Mouse (Mus musculus): ENCODE data around the gene Olfr1197. TPM values are rescaled to one million over a fixed set of nuclear protein-coding genes. Genes with fewer than 3 reads are reported as not detected.

The Olfr1197 gene
- not detected for total RNA-seq (2023)

DNA sequence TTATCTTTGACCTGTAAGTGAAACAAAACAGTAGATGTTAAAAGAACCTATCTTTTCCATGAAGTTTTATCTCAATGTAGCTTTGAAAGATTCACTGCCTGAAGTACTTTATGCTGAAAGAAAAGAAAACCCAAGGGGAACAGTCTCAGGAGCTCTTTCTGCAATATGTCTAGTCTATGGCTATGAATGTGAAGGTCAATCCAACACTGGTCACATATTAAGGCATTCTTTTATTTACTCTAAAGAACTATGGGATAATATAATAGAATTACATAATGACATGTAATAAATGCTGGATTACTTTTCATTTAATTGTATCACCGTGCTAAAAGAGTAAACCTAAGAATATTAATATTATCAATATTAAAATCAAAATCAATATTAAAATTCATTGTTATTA is at the start of gene Olfr1197:
Gene Olfr1197, minus strand, starts transcription at position 101 of the 400 bp plus-strand sequence.

GRCm38 (mm10) chr2:88770388-88770787 is 38.2 kb upstream of the Olfr1197 start, which contains the start of gene Olfr1200:
Olfr1200 (minus strand) TSS chr2:88770488.

DNA sequence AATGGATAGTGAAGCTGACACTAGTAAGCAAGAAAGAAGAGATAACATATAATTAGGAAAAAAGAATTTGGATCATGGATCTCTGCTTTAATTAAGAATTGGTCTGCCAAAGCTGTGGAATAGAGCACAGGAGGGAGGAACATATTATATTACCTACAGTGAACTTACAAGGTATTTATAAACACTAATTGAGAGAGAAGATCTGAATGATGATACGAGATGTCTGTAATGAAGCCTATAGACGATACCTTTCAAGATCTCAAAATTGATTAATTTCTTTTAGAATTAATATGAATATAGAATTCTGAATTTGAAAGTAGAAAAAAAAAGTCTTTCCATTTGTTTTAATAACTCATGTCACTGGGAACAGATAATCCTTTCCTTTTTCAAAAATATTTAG is 28.2 kb upstream of the Olfr1197 start, which contains the start of gene Olfr1199:
Gene Olfr1199, minus strand, starts transcription at position 101 of the 400 bp plus-strand sequence.

DNA sequence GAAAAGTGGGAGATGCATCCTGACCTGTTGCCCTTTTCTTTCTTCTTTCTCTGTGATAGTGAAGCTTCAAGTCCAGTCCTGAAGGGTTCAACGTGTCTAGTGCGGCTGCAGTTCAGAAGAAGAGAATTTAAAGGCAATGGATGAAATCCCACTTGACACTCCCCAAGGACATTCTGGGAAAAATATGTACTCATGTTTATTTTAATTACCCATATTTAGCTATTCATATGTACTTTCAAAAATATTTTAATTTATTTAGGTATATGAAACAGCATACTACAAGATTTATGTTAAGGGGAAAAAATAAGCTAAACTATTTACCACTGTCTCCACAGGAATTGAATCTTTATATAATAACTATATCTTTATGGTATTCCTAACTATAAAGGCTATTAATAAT is 19.1 kb upstream of the Olfr1197 start, which contains the start of gene Olfr1198:
Gene Olfr1198, minus strand, starts transcription at position 101 of the 400 bp plus-strand sequence.

GRCm38 (mm10) chr2:88704497-88704896 is 27.7 kb downstream of the Olfr1197 start, which contains the start of gene Olfr1196:
Olfr1196 (minus strand) TSS chr2:88704597.

GRCm38 (mm10) chr2:88689087-88689486 is 43.1 kb downstream of the Olfr1197 start, which contains the start of gene Olfr1195:
Olfr1195 (minus strand) TSS chr2:88689187.

Other genes with a start within 250 kb of the Olfr1197 start
- gene Olfr1184, start 248.8 kb downstream of the Olfr1197 start, total RNA-seq (2023), result not detected
- gene Olfr1185-ps1, start 239.0 kb downstream of the Olfr1197 start, total RNA-seq (2023), result not detected
- gene Olfr1186, start 213.8 kb downstream of the Olfr1197 start, total RNA-seq (2023), result not detected
- not detected for gene Olfr1188, start 175.4 kb downstream of the Olfr1197 start, total RNA-seq (2023)
- not detected for gene Olfr1189, start 145.9 kb downstream of the Olfr1197 start, total RNA-seq (2023)
- under 1 TPM in 1 of 2 experiments, not detected in 1; 0.09 TPM for gene Olfr1191-ps1, start 91.8 kb downstream of the Olfr1197 start, total RNA-seq (2023)
- not detected for gene Olfr1192-ps1, start 83.9 kb downstream of the Olfr1197 start, total RNA-seq (2023)
- not detected for gene Olfr1193, start 56.7 kb downstream of the Olfr1197 start, total RNA-seq (2023)
- not detected for gene Olfr1195, start 43.2 kb downstream of the Olfr1197 start, total RNA-seq (2023)
- gene Olfr1196, start 27.8 kb downstream of the Olfr1197 start, total RNA-seq (2023), result not detected
- gene Olfr1198, start 19.0 kb upstream of the Olfr1197 start, total RNA-seq (2023), result not detected
- gene Olfr1199, start 28.1 kb upstream of the Olfr1197 start, total RNA-seq (2023), result not detected
- gene Olfr1200, start 38.1 kb upstream of the Olfr1197 start, total RNA-seq (2023), result not detected
- not detected for gene Olfr1201, start 60.7 kb upstream of the Olfr1197 start, total RNA-seq (2023)
- not detected for gene Olfr1202, start 82.1 kb upstream of the Olfr1197 start, total RNA-seq (2023)
- not detected for gene Olfr1205, start 97.4 kb upstream of the Olfr1197 start, total RNA-seq (2023)
- gene Olfr1204, start 116.9 kb upstream of the Olfr1197 start, total RNA-seq (2023), result not detected
- not detected for gene Olfr1206, start 130.9 kb upstream of the Olfr1197 start, total RNA-seq (2023)
- gene Olfr1208, start 169.9 kb upstream of the Olfr1197 start, total RNA-seq (2023), result not detected
- not detected for gene Olfr1209, start 182.8 kb upstream of the Olfr1197 start, total RNA-seq (2023)
- not detected for gene Olfr1211, start 205.7 kb upstream of the Olfr1197 start, total RNA-seq (2023)
- gene Olfr1212, start 221.6 kb upstream of the Olfr1197 start, total RNA-seq (2023), result not detected
- gene Gm13762, start 247.9 kb upstream of the Olfr1197 start, total RNA-seq (2023), result not detected